Mouse (Mus musculus): Measurements from ENCODE around the gene Gdf15. TPM values are rescaled to one million over a fixed set of nuclear protein-coding genes. Genes with fewer than 3 reads are reported as not detected.

Gdf15 gene
- polyA plus RNA-seq, 3 experiments from 2014 or later = not detected

DNA sequence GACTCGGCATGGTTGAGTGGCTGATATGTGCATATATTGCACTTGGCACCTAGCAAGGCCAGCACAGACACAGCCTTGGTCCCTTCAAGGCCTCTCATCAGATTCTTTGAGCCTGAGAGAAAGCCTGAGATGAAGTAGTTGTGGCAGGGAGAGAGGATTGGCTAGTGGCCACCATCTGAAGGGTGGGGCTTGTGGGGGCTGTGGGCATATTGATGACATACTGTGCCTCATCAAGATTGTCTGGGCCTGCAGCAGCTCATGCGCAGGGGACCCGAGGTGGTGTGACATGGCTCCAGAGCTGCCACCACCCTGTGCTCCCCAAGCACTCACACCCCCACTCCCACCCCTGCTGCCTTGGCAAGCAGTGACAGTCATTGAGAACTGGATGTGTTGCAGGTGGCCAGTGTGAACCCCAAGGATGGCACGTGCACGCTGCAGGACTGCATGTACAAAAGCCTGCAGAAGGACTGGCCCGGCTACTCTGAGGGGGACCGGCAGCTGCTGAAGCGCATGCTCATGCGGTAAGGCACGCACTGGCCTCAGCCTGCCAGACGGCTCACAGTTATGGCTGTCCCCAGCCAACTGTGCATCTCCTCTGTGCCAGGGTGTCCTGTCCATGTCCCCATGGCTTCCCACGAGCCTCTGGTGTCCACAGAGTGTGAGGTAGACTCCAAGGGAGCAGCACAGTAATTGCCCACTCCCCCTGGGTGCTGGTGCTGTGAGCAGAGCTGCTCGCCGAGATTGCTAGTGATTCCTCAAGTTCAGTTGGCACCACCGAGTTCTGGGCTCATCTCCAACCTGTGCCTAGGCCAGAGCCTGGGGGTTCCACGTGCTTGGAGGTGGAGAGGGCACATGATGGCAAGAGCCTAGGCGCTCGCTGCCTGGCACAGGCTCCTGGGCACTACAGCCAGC, 48.5 kb downstream of the Gdf15 start:
- no peak for ATAC-seq

Other genes with a start within 250 kb of the Gdf15 start
- 1 to 10 TPM; 5.0 to 8.7 (median 7.2) TPM for gene Crtc1, start 192.9 kb downstream of the Gdf15 start, polyA plus RNA-seq (2017; shearing (Covaris generic))
- gene Klhl26, start 155.5 kb downstream of the Gdf15 start, polyA plus RNA-seq (2017; shearing (Covaris generic)) = 10 to 100 TPM in 1 of 3 experiments, 1 to 10 TPM in 2; 6.5 to 10.4 (median 8.8) TPM
- under 1 TPM in 1 of 3 experiments, not detected in 2; 0.47 TPM for gene Tmem59l, start 145.1 kb downstream of the Gdf15 start, polyA plus RNA-seq (2017; shearing (Covaris generic))
- gene Crlf1, start 139.3 kb downstream of the Gdf15 start, polyA plus RNA-seq (2017; shearing (Covaris generic)) = not detected
- gene Rex1bd, start 125.7 kb downstream of the Gdf15 start, polyA plus RNA-seq (2017; shearing (Covaris generic)) = 10 to 100 TPM; 67.7 to 85.1 (median 84.4) TPM
- gene Uba52, start 121.7 kb downstream of the Gdf15 start, polyA plus RNA-seq (2017; shearing (Covaris generic)) = 1,000 to 10,000 TPM; 2,608 to 4,221 (median 3,776) TPM
- 100 to 1,000 TPM; 133 to 156 (median 138) TPM for gene Fkbp8, start 104.7 kb downstream of the Gdf15 start, polyA plus RNA-seq (2017; shearing (Covaris generic))
- 100 to 1,000 TPM; 138 to 187 (median 180) TPM for gene Kxd1, start 104.5 kb downstream of the Gdf15 start, polyA plus RNA-seq (2017; shearing (Covaris generic))
- gene Ell, start 93.0 kb downstream of the Gdf15 start, polyA plus RNA-seq (2017; shearing (Covaris generic)) = 10 to 100 TPM; 30.5 to 37.0 (median 35.6) TPM
- gene Isyna1, start 38.1 kb downstream of the Gdf15 start, polyA plus RNA-seq (2017; shearing (Covaris generic)) = 10 to 100 TPM; 27.6 to 32.6 (median 31.7) TPM
- 10 to 100 TPM in 2 of 3 experiments, 1 to 10 TPM in 1; 2.6 to 16.2 (median 14.7) TPM for gene Ssbp4, start 23.6 kb downstream of the Gdf15 start, polyA plus RNA-seq (2017; shearing (Covaris generic))
- gene Lrrc25, start 16.3 kb downstream of the Gdf15 start, polyA plus RNA-seq (2017; shearing (Covaris generic)) = 1 to 10 TPM in 1 of 3 experiments, under 1 TPM in 2; 0.47 to 3.8 (median 0.71) TPM
- gene Pgpep1, start 27.9 kb upstream of the Gdf15 start, polyA plus RNA-seq (2017; shearing (Covaris generic)) = 1 to 10 TPM; 3.8 to 6.4 (median 4.8) TPM
- 100 to 1,000 TPM in 1 of 3 experiments, 10 to 100 TPM in 2; 79.0 to 128 (median 97.8) TPM for gene Lsm4, start 40.8 kb upstream of the Gdf15 start, polyA plus RNA-seq (2017; shearing (Covaris generic))
- 10 to 100 TPM; 13.9 to 23.2 (median 16.6) TPM for gene Jund, start 66.5 kb upstream of the Gdf15 start, polyA plus RNA-seq (2017; shearing (Covaris generic))
- not detected for gene Iqcn, start 71.0 kb upstream of the Gdf15 start, polyA plus RNA-seq (2017; shearing (Covaris generic))
- gene Gm3336, start 86.1 kb upstream of the Gdf15 start, polyA plus RNA-seq (2017; shearing (Covaris generic)) = under 1 TPM in 1 of 3 experiments, not detected in 2; 0.55 TPM
- under 1 TPM; 0.19 to 0.59 (median 0.25) TPM for gene Pde4c, start 91.3 kb upstream of the Gdf15 start, polyA plus RNA-seq (2017; shearing (Covaris generic))
- gene Rab3a, start 122.2 kb upstream of the Gdf15 start, polyA plus RNA-seq (2017; shearing (Covaris generic)) = 1 to 10 TPM; 4.6 to 8.6 (median 7.9) TPM
- 10 to 100 TPM; 35.5 to 46.1 (median 42.5) TPM for gene Mpv17l2, start 128.5 kb upstream of the Gdf15 start, polyA plus RNA-seq (2017; shearing (Covaris generic))
- 1 to 10 TPM; 2.6 to 5.4 (median 5.4) TPM for gene Pik3r2, start 144.3 kb upstream of the Gdf15 start, polyA plus RNA-seq (2017; shearing (Covaris generic))
- gene Mast3, start 172.6 kb upstream of the Gdf15 start, polyA plus RNA-seq (2017; shearing (Covaris generic)) = 10 to 100 TPM; 14.8 to 20.5 (median 18.4) TPM
- 10 to 100 TPM; 13.8 to 38.5 (median 18.3) TPM for gene Il12rb1, start 176.0 kb upstream of the Gdf15 start, polyA plus RNA-seq (2017; shearing (Covaris generic))
- gene Arrdc2, start 207.3 kb upstream of the Gdf15 start, polyA plus RNA-seq (2017; shearing (Covaris generic)) = 1 to 10 TPM; 1.9 to 7.8 (median 3.7) TPM
- not detected for gene Kcnn1, start 230.8 kb upstream of the Gdf15 start, polyA plus RNA-seq (2017; shearing (Covaris generic))
- 100 to 1,000 TPM in 1 of 3 experiments, 10 to 100 TPM in 2; 54.2 to 120 (median 63.1) TPM for gene Ccdc124, start 241.5 kb upstream of the Gdf15 start, polyA plus RNA-seq (2017; shearing (Covaris generic))

Data from inflammation-experienced regulatory T-cells, adult 6 months (primary cell).